Mouse (Mus musculus): ENCODE measurements around the gene Clec4n. TPM values are rescaled to one million over a fixed set of nuclear protein-coding genes. Genes with fewer than 3 reads are reported as not detected.
"Not testable (repeated sequence)": the region's sequence is repeated elsewhere in the genome, so short reads cannot be mapped to it uniquely, and the experiment has no call there.

Clec4n gene
- polyA plus RNA-seq, 1 experiment from 2014 or later = 3.6 TPM

DNA sequence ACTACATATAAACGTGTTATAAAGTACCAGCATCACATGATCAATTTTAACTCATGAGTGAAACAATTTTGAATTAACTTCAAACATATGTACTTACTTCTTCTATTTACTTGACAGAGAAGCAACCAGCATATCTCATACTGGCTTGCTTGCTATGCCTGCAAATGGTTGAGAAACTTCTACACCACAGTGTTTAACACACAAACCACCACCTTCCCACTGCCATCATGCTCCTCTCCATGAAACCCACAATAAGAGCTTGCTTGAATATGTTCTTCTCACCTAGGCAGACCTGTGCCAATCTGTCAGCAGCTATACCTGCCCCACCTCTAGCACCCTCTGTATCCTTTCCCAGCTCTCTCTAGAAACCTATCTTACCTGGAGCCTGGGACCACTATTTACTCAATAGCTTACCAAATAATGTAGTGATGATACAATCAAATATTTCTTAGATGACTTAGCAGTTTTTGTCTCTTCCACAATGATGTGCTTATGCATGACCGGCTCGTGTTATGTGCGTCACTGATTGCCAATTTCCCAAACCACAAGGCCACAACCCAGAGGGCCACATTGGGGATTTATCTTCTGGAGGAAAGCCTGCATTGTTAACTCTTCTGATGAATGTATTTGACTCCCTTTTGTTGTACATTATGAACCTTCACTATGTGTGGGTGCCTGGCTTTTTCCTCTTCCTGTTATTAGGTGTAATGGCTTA is 30.4 kb downstream of the Clec4n start:
- Histone ChIP-seq H3K27me3 (no peaks in the 10 kb centered on the region), H3K9ac (no peak overlapping the region), H3K4me1 (no peaks in the 10 kb centered on the region), H3K36me3 (no peaks in the 10 kb centered on the region), H3K4me3 (replicated peaks) (no peak overlapping the region), H3K9me3 (replicated peaks) (no peaks in the 10 kb centered on the region), H3K4me2 (no peak overlapping the region), H3K27ac (no peak overlapping the region)
- WGBS = 79% methylated on average over 4 of the region's 4 CpGs
- no peak for ATAC-seq (replicated peaks; ENCODE audit: low FRiP score)

DNA sequence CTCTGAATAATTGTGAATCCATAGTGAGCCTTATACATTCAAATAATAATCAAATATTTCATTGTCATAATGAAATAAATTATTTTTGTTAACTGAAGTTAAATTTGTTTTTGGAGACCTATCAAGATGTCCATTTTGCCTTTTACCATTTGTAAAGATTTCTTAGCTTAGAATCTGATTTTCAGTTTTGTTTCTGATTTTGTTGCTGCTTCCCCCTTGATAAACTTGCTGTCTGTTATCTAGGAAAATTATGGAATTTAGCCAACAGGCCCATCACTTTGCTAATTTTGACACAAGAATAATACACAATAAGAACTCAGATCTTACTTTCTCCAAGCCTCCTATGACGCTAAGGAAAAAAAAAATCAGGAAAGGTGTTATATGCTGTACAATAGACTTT is 31.2 kb downstream of the Clec4n start:
- 80% methylated on average over 1 of the region's 1 CpGs for WGBS
- H3K9me3 ChIP-seq (replicated peaks) = no peaks in the 10 kb centered on the region
- H3K27me3 ChIP-seq = no peaks in the 10 kb centered on the region
- H3K4me3 ChIP-seq (replicated peaks) = no peak overlapping the region
- H3K27ac ChIP-seq = no peak overlapping the region
- H3K4me1 ChIP-seq = no peaks in the 10 kb centered on the region
- ATAC-seq (replicated peaks; ENCODE audit: low FRiP score) = no peak
- no peaks in the 10 kb centered on the region for H3K36me3 ChIP-seq
- no peak overlapping the region for H3K9ac ChIP-seq
- no peak overlapping the region for H3K4me2 ChIP-seq

DNA sequence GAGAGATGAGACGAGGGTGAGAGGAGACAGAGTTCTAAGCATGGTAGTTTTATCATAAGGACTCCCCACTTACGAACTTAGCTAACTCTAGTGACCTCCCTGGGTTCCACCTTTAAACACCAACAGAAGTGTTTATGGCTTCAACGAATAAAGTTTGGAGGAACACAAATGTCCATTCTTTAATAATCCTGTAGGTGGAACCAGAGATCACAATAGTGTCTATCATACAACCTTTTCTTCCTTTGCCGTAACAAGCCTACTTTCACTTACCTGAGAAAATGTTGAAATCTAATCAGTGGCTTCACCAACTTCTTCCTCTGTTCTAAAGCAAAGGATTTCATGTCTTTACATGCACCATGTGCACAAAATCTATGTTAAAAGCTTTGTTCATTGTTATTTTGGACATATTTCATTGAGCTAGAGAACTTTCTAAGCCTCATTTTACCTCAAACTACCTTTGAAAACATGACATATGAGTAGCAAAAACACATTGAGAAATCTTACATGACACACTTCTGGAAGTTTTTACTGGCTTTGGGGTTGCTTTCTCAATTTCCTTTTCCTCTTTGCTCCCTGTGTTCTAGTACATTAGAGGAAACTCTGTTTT is 32.0 kb downstream of the Clec4n start, which contains the start of gene Clec4d:
TSS of gene Clec4d (plus strand) at position 557 of the 607 bp plus-strand sequence.
- no peak for ATAC-seq (replicated peaks; ENCODE audit: low FRiP score)
- 73% methylated on average over 4 of the region's 4 CpGs for WGBS
- Histone ChIP-seq H3K9ac (no peak within 1 kb of the TSS), H3K4me2 (no peak within 1 kb of the TSS), H3K4me3 (replicated peaks) (no peak within 1 kb of the TSS), H3K9me3 (replicated peaks) (no peaks in the 10 kb centered on the region), H3K36me3 (no peaks in the 10 kb centered on the region), H3K4me1 (no peaks in the 10 kb centered on the region), H3K27ac (no peak within 1 kb of the TSS), H3K27me3 (no peaks in the 10 kb centered on the region)

DNA sequence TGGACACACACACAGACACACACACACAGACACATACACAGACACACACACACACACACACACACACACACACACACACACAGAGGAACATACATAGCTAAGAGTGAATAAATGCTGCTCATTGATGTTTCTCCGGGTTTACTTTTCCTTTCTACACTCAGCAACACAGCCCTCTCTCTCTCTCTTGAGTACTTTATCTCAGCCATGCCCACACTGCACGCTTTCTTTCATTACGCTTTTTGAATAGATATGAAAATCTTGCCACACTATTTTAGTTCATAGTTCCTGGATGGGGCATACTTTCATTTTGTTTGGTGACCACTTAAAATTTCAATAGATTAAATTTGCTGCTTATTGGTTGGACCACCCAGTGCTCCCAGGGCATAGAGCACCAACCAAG is 34.6 kb downstream of the Clec4n start:
- WGBS = 83% methylated on average over 3 of the region's 3 CpGs
- no peaks in the 10 kb centered on the region for H3K36me3 ChIP-seq
- no peak for ATAC-seq (replicated peaks; ENCODE audit: low FRiP score)
- no peaks in the 10 kb centered on the region for H3K27me3 ChIP-seq
- no peaks in the 10 kb centered on the region for H3K4me1 ChIP-seq
- H3K4me3 ChIP-seq (replicated peaks) = no peak overlapping the region
- H3K27ac ChIP-seq = no peak overlapping the region
- H3K4me2 ChIP-seq = no peak overlapping the region
- H3K9me3 ChIP-seq (replicated peaks) = no peaks in the 10 kb centered on the region
- H3K9ac ChIP-seq = no peak overlapping the region

DNA sequence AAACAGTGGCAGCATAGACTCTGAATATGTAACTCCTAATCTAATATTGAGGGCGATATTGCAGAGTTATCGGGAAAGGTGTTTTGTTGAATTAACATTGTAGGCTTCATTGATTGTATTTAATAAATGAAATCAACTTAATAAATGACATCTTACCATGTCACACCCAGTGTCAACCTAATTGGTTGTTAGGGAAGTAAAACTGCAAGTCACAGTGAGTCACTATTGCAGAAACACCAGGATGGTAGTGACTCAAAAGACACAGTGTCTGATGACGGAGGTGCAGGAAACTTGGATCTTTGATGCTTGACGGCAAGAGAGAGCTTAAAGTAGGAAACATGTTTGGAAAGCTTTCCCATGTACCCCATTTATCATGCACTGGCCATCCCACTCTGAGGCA is 36.2 kb downstream of the Clec4n start:
- ATAC-seq (replicated peaks; ENCODE audit: low FRiP score) = no peak
- Histone ChIP-seq H3K4me3 (replicated peaks) (no peak overlapping the region), H3K27ac (no peak overlapping the region), H3K4me2 (no peak overlapping the region), H3K27me3 (no peaks in the 10 kb centered on the region), H3K9ac (no peak overlapping the region), H3K4me1 (no peaks in the 10 kb centered on the region), H3K9me3 (replicated peaks) (no peaks in the 10 kb centered on the region), H3K36me3 (no peaks in the 10 kb centered on the region)
- WGBS = 82% methylated on average over 4 of the region's 4 CpGs

DNA sequence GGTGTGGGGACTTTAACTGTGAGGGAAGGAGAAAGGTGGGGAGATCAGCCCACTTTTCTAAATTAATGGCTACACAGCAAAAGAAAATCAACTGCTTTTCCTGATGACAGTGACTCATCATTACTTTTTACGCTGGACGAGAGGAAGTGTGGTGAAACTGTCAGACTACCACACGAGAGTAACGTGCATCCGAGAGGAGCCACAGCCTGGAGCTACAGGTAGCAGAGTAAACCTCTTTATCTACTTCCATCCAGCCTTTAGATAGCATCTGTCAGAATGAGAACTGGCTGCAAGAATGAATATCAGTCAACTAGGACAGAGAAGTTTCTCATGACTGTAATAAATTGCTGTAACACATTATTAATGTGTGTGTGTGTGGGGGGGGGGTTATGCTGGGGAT is 37.3 kb downstream of the Clec4n start:
- H3K4me1 ChIP-seq = no peaks in the 10 kb centered on the region
- WGBS = 68% methylated on average over 5 of the region's 5 CpGs
- no peak overlapping the region for H3K9ac ChIP-seq
- no peak overlapping the region for H3K27ac ChIP-seq
- no peaks in the 10 kb centered on the region for H3K27me3 ChIP-seq
- ATAC-seq (replicated peaks; ENCODE audit: low FRiP score) = no peak
- no peak overlapping the region for H3K4me3 ChIP-seq (replicated peaks)
- no peaks in the 10 kb centered on the region for H3K9me3 ChIP-seq (replicated peaks)
- no peaks in the 10 kb centered on the region for H3K36me3 ChIP-seq
- H3K4me2 ChIP-seq = no peak overlapping the region

DNA sequence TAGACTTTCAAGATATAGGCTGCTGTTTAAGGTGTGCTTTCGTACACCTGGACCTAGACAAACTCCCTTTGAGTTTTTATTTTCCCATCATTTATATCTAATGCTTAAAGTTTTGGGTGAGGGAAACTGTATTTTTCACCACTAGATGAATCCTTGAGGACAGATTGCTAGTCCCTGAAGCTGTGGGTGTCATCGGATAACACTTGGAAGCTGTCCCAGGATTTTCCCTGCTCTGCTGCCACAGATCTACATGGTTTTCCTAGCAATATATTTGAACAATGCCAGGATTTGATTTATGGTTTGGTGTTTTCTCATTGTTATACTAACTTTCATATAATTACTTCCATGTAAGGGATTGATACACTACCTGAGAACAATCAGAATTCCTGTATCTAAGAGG is 49.8 kb downstream of the Clec4n start:
- WGBS = 92% methylated on average over 2 of the region's 2 CpGs
- Histone ChIP-seq H3K27me3 (no peaks in the 10 kb centered on the region), H3K4me1 (no peaks in the 10 kb centered on the region), H3K36me3 (no peaks in the 10 kb centered on the region), H3K4me3 (replicated peaks) (no peak overlapping the region), H3K27ac (no peak overlapping the region), H3K9ac (no peak overlapping the region), H3K9me3 (replicated peaks) (no peaks in the 10 kb centered on the region), H3K4me2 (no peak overlapping the region)
- no peak for ATAC-seq (replicated peaks; ENCODE audit: low FRiP score)

DNA sequence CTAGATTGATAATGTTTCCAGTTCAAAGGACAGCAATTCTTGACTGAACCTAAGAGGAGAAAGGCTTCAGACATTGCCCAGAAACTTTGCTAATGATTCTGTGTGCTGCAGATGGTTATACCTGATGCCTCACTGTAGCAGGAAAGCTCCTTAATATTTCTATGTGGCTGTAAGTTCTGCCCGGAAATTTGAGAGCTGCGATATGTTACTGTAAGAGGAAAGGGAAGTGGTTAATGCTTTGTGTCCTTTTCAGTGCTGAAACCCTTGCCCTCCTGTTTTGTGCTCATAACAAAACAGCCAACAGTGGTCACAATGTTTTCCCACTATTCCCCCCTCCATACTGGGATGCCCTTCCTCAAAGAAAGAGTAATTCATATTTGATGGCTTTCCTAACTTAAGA is 56.7 kb downstream of the Clec4n start:
- no peak overlapping the region for H3K9ac ChIP-seq
- no peaks in the 10 kb centered on the region for H3K4me1 ChIP-seq
- no peaks in the 10 kb centered on the region for H3K27me3 ChIP-seq
- ATAC-seq (replicated peaks; ENCODE audit: low FRiP score) = no peak
- no peaks in the 10 kb centered on the region for H3K36me3 ChIP-seq
- H3K4me2 ChIP-seq = no peak overlapping the region
- H3K9me3 ChIP-seq (replicated peaks) = no peaks in the 10 kb centered on the region
- H3K4me3 ChIP-seq (replicated peaks) = no peak overlapping the region
- WGBS = 85% methylated on average over 2 of the region's 2 CpGs
- no peak overlapping the region for H3K27ac ChIP-seq

DNA sequence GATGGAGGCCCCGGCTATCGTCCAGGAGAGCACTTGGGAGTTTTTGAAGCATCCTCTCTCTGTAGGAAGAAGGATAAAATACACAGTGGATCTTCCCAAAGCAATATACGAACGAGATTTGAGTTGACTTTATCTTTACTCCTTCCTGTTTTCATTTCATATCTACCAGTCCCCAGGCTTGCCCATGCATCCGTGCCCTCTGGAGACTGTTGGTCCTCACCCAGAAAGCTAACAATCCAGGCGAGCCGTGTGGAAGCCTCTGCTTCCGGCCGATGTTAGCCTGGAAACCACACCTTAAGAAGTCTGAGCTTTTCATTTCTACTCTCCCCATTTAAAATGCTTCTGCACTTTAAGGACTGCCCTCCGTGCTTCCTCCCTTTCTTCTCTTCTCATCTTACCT is 59.3 kb downstream of the Clec4n start:
- H3K4me1 ChIP-seq = no peaks in the 10 kb centered on the region
- no peaks in the 10 kb centered on the region for H3K36me3 ChIP-seq
- no peaks in the 10 kb centered on the region for H3K27me3 ChIP-seq
- H3K4me3 ChIP-seq (replicated peaks) = no peak overlapping the region
- H3K4me2 ChIP-seq = no peak overlapping the region
- H3K9ac ChIP-seq = no peak overlapping the region
- 73% methylated on average over 10 of the region's 10 CpGs for WGBS
- no peak for ATAC-seq (replicated peaks; ENCODE audit: low FRiP score)
- H3K27ac ChIP-seq = no peak overlapping the region
- no peaks in the 10 kb centered on the region for H3K9me3 ChIP-seq (replicated peaks)

DNA sequence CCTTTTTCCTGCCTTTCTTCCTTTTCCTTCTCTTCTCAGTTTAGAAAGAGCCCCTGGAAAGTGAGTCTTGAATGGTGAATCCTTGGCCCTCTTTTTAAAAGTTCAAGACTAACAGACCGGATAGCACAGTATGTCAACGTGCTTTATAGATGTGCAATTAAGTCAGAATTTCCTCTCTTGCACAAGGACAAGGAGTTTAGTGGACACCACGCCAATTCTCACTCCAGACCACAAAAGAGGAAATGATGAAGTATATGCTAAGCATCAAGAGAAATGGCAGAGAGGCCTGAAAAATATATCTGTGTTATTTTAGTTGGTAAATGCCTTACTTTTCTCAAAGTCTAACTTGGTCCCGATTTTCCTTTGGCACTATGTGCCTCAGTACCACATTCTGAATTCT is 60.1 kb downstream of the Clec4n start, which contains the start of gene Clec4e:
TSS of gene Clec4e (minus strand) at position 118 of the 400 bp plus-strand sequence.
- ATAC-seq (replicated peaks; ENCODE audit: low FRiP score) = no peak

DNA sequence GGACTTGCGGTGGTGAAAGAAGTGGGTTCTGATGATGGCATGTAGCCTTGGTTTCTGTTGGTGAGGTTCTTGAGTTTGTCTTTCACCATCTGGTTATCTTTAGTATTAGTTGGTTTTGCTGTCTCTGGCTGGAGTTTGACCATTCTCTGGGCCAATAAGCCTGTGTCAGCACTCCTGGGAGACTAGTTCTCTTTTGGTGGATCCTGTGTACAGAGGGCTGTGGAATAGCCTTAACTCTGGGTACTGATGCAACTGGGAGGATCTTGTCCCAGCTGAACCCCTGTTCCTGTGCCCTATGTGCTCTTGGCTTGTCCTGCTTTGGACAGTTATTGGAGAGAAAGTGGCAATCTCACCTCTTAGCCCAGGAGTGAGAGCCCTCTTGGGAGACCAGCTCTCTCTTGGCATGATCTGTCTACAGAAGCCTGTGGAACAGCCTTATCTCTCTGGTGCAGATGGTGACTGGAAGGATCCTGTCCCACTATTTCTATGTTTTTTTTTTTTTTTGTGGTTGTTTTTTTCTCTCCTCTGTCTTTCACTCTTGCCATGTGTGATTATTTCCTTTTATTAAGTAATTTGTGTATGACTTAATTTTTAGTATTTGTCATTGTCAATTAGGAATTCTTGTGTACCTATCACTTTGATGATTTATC is 63.2 kb downstream of the Clec4n start:
- no peak overlapping the region for H3K27ac ChIP-seq
- H3K4me2 ChIP-seq = no peak overlapping the region
- H3K9ac ChIP-seq = no peak overlapping the region
- no peaks in the 10 kb centered on the region for H3K9me3 ChIP-seq (replicated peaks)
- no peak overlapping the region for H3K4me3 ChIP-seq (replicated peaks)
- H3K4me1 ChIP-seq = no peaks in the 10 kb centered on the region
- 94% methylated on average over 1 of the region's 1 CpGs for WGBS
- H3K36me3 ChIP-seq = no peaks in the 10 kb centered on the region
- peak; percentile 94 for ATAC-seq (replicated peaks; ENCODE audit: low FRiP score)
- no peaks in the 10 kb centered on the region for H3K27me3 ChIP-seq

More for the DNA sequence above, 60.1 kb downstream of the Clec4n start, which contains the start of gene Clec4e:
- Histone ChIP-seq H3K36me3 (no peaks in the 10 kb centered on the region), H3K4me3 (replicated peaks) (no peak within 1 kb of the TSS), H3K4me1 (no peaks in the 10 kb centered on the region), H3K4me2 (no peak within 1 kb of the TSS), H3K9me3 (replicated peaks) (no peaks in the 10 kb centered on the region), H3K27ac (no peak within 1 kb of the TSS), H3K9ac (no peak within 1 kb of the TSS), H3K27me3 (no peaks in the 10 kb centered on the region)
- WGBS = 75% methylated on average over 4 of the region's 4 CpGs

DNA sequence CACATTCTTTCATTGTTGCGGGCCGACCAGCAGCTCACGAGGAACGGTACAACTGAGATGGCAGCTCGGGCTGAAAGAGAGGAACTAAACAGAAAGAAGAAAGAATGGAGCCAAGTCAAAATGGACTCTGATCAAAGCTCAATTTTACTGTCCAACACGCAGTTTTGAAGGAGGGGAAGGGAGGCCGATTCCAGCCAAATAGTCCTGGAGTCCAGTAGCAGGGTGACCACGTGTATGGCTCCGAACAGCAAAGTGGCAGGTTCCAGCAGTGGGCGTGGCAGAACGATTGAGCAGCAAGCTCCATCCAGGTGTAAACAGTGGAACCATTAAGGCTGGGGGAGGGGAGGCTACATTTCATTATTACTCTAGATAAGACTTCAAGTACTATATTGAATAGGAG is 63.9 kb downstream of the Clec4n start:
- H3K4me2 ChIP-seq; H3K9ac ChIP-seq; H3K9me3 ChIP-seq (replicated peaks); H3K27ac ChIP-seq; H3K4me1 ChIP-seq; H3K27me3 ChIP-seq; H3K4me3 ChIP-seq (replicated peaks); H3K36me3 ChIP-seq: not testable (repeated sequence)
- 90% methylated on average over 11 of the region's 11 CpGs for WGBS
- peak; percentile 52; the same call in 1 of the 2 replicates for ATAC-seq (replicated peaks; ENCODE audit: low FRiP score)

All from kidney, embryonic 15.5 days (tissue).